ENCODE assay signal across 14 mouse cellular contexts in the genomic region with DNA sequence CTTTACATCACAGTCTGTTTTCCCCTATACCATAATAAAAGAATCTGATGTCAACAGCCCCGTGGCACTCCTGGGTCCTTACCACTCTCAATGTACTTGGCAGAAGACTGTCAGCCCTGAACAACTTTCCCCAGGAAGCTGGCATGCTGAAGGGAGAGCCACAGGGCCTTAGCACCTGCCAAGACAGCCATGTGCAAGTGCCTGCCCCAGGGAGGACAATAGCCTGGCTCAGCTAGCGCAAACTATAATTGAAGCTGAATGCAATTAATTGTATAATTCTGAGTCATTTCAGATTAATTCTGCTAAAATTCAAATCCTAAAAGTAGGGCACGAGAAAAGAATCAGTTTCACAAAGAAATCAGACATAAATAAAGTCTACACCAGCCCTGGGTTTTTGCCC.
A peak's percentile ranks its signal among the peaks of the same experiment; 100 is the strongest.
DNase-seq lines count a peak whose midpoint lies in the region; ATAC-seq and TF ChIP-seq lines count a peak whose summit lies in the region.
"Had no signal": no experiment of that assay in that cellular context is flagged by ENCODE, and none has a peak within 500 bp of the region (broad histone marks: within the 10 kb centered on the region; RNA-seq: fewer than 3 reads in every experiment).

No protein-coding gene starts in this region.

- no peaks in the 10 kb centered on the region for H3K36me3 ChIP-seq in forebrain, embryonic 13.5 days (ENCODE audit: poor library complexity, severe bottlenecking)
- no peaks in the 10 kb centered on the region for H3K36me3 ChIP-seq in forebrain, embryonic 10.5 days (replicated peaks)
- no peaks in the 10 kb centered on the region for H3K36me3 ChIP-seq in limb, embryonic 15.5 days
- no peaks in the 10 kb centered on the region for H3K36me3 ChIP-seq in limb, embryonic 10.5 days
- no peaks in the 10 kb centered on the region for H3K36me3 ChIP-seq in midbrain, embryonic 11.5 days (ENCODE audit: control insufficient read depth, insufficient read depth, low read length)
- H3K36me3 ChIP-seq: heart, embryonic 13.5 days; limb, embryonic 12.5 days; lung, embryonic 15.5 days; neural tube, embryonic 12.5 days had no signal

- no peaks in the 10 kb centered on the region for H3K9me3 ChIP-seq in forebrain, embryonic 13.5 days (replicated peaks)
- no peaks in the 10 kb centered on the region for H3K9me3 ChIP-seq in forebrain, embryonic 10.5 days
- no peaks in the 10 kb centered on the region for H3K9me3 ChIP-seq in limb, embryonic 15.5 days
- no peaks in the 10 kb centered on the region for H3K9me3 ChIP-seq in limb, embryonic 10.5 days (replicated peaks)
- H3K9me3 ChIP-seq in midbrain, embryonic 11.5 days (ENCODE audit: control insufficient read depth, low read length), result no peaks in the 10 kb centered on the region
- H3K9me3 ChIP-seq: heart, embryonic 13.5 days; limb, embryonic 12.5 days; lung, embryonic 15.5 days; neural tube, embryonic 12.5 days had no signal

- H3K4me2 ChIP-seq in forebrain, embryonic 13.5 days, result no peak overlapping the region
- no peak overlapping the region for H3K4me2 ChIP-seq in limb, embryonic 15.5 days
- H3K4me2 ChIP-seq in midbrain, embryonic 11.5 days, result no peak overlapping the region
- H3K4me2 ChIP-seq: heart, embryonic 13.5 days; limb, embryonic 12.5 days; lung, embryonic 15.5 days; neural tube, embryonic 12.5 days had no signal

- TF ChIP-seq POLR2A in brain, embryonic 14.5 days (IDR thresholded peaks at IDR 0.05; ENCODE audit: borderline replicate concordance, extremely low read depth, insufficient read depth, insufficient read length, poor library complexity, severe bottlenecking), result no peak

- ATAC-seq in forebrain, embryonic 13.5 days, result peak; percentile 63
- ATAC-seq in limb, embryonic 15.5 days (ENCODE audit: insufficient number of reproducible peaks, low FRiP score, low TSS enrichment, low read depth), result no peak
- no peak for ATAC-seq in frontal cortex, adult (ENCODE audit: low TSS enrichment)
- ATAC-seq in midbrain, embryonic 11.5 days (ENCODE audit: low FRiP score), result no peak
- ATAC-seq: midbrain, embryonic 16.5 days had no signal

- no peak for DNase-seq in forebrain, embryonic 10.5 days (ENCODE audit: extremely low spot score, low spot score)
- DNase-seq in limb, embryonic 10.5 days (ENCODE audit: low spot score), result no peak
- DNase-seq in brain, embryonic 14.5 days (ENCODE audit: low read depth), result peak; percentile 85
- DNase-seq in cerebellum, postnatal 25 days, result peak; percentile 46 to 64
- no peak for DNase-seq in midbrain, embryonic 11.5 days (ENCODE audit: low spot score, missing footprints)
- DNase-seq: adrenal gland, postnatal 14 days had no signal

- H3K4me1 ChIP-seq in forebrain, embryonic 13.5 days, result peaks cover 57% of the 10 kb centered on the region
- H3K4me1 ChIP-seq in forebrain, embryonic 10.5 days, result peaks cover 22% of the 10 kb centered on the region
- peaks cover 45% of the 10 kb centered on the region for H3K4me1 ChIP-seq in limb, embryonic 15.5 days
- peaks cover 25% of the 10 kb centered on the region for H3K4me1 ChIP-seq in limb, embryonic 10.5 days
- H3K4me1 ChIP-seq in midbrain, embryonic 11.5 days (ENCODE audit: control insufficient read depth, insufficient read depth, low read length), result peaks cover 7% of the 10 kb centered on the region; the same call in 1 of the 2 replicates

- H3K9ac ChIP-seq in forebrain, embryonic 13.5 days, result no peak overlapping the region
- H3K9ac ChIP-seq in limb, embryonic 15.5 days, result no peak overlapping the region
- no peak overlapping the region for H3K9ac ChIP-seq in midbrain, embryonic 11.5 days (ENCODE audit: low read length)
- H3K9ac ChIP-seq: heart, embryonic 13.5 days; limb, embryonic 12.5 days; lung, embryonic 15.5 days; neural tube, embryonic 12.5 days had no signal

- no peaks in the 10 kb centered on the region for H3K27me3 ChIP-seq in forebrain, embryonic 13.5 days
- H3K27me3 ChIP-seq in forebrain, embryonic 10.5 days (ENCODE audit: poor library complexity, severe bottlenecking), result no peaks in the 10 kb centered on the region
- no peaks in the 10 kb centered on the region for H3K27me3 ChIP-seq in limb, embryonic 15.5 days
- no peaks in the 10 kb centered on the region for H3K27me3 ChIP-seq in limb, embryonic 10.5 days (ENCODE audit: low read depth, poor library complexity, severe bottlenecking)
- H3K27me3 ChIP-seq in midbrain, embryonic 11.5 days (ENCODE audit: control insufficient read depth, insufficient read depth, low read length), result no peaks in the 10 kb centered on the region; the same call in 1 of the 2 replicates
- H3K27me3 ChIP-seq: heart, embryonic 13.5 days; limb, embryonic 12.5 days; lung, embryonic 15.5 days; neural tube, embryonic 12.5 days had no signal

- peak overlapping the region; percentile 74 for H3K27ac ChIP-seq in forebrain, embryonic 13.5 days
- H3K27ac ChIP-seq in forebrain, embryonic 10.5 days, result no peak overlapping the region
- peak overlapping the region; percentile 51; the same call in 1 of the 2 replicates for H3K27ac ChIP-seq in limb, embryonic 15.5 days
- no peak overlapping the region for H3K27ac ChIP-seq in limb, embryonic 10.5 days
- H3K27ac ChIP-seq in midbrain, embryonic 11.5 days (ENCODE audit: low read depth, low read length), result no peak overlapping the region
- H3K27ac ChIP-seq: neural tube, embryonic 12.5 days had no signal

- H3K4me3 ChIP-seq in forebrain, embryonic 13.5 days, result no peak overlapping the region
- no peak overlapping the region for H3K4me3 ChIP-seq in forebrain, embryonic 10.5 days
- no peak overlapping the region for H3K4me3 ChIP-seq in limb, embryonic 15.5 days
- H3K4me3 ChIP-seq in limb, embryonic 10.5 days, result no peak overlapping the region
- no peak overlapping the region for H3K4me3 ChIP-seq in midbrain, embryonic 11.5 days (ENCODE audit: low read depth, low read length)
- H3K4me3 ChIP-seq: heart, embryonic 13.5 days; limb, embryonic 12.5 days; lung, embryonic 15.5 days; neural tube, embryonic 12.5 days had no signal

- TF ChIP-seq CTCF in brain, embryonic 14.5 days (IDR thresholded peaks at IDR 0.05; ENCODE audit: borderline replicate concordance, extremely low read depth, insufficient read depth, insufficient read length), result no peak

- WGBS in forebrain, embryonic 13.5 days, result 46% methylated on average over 3 of the region's 3 CpGs
- 88% methylated on average over 3 of the region's 3 CpGs for WGBS in forebrain, embryonic 10.5 days
- WGBS in limb, embryonic 15.5 days, result 74% methylated on average over 3 of the region's 3 CpGs
- WGBS in limb, embryonic 10.5 days, result 86% methylated on average over 3 of the region's 3 CpGs
- 89% methylated on average over 3 of the region's 3 CpGs for WGBS in midbrain, embryonic 11.5 days

Comparison
In these comparisons a context has a peak if more than half of its experiments do, and no peak if none do; other contexts are left out.
1. H3K27ac ChIP-seq: peak in forebrain, embryonic 13.5 days (single experiment) and limb, embryonic 15.5 days (single experiment); none in forebrain, embryonic 10.5 days (single experiment), limb, embryonic 10.5 days (single experiment) and midbrain, embryonic 11.5 days (single experiment).
2. DNase-seq: peak in brain, embryonic 14.5 days (single experiment) and cerebellum, postnatal 25 days (2 of 2); none in forebrain, embryonic 10.5 days (single experiment), limb, embryonic 10.5 days (single experiment) and midbrain, embryonic 11.5 days (single experiment).